Mouse (Mus musculus) forebrain, embryonic 13.5 days (tissue): ENCODE measurements at regions not wholly inside any gene's neighbourhood (a gene's known extent, or its start where the extent isn't known, plus 50 kb on each side); places are given as distances from the start of the nearest gene placed in this dataset.

Experiments used
- ATAC-seq: fragments of 200-750 bp; cut with Nextera tagmentation; 2 replicates; pipeline ENCODE4 v1.8.0; 2017
- H3K27ac ChIP-seq: fragments of 300-500 bp; sonication (generic); 2 replicates; pipeline ENCODE4 v1.5.1; 2015; ENCODE audit warnings: inconsistent platforms, mild to moderate bottlenecking, moderate library complexity
- H3K27me3 ChIP-seq: fragments of 300-500 bp; sonication (generic); 2 replicates; pipeline ENCODE4 v1.6.1; 2015; ENCODE audit warnings: mild to moderate bottlenecking, inconsistent platforms
- H3K36me3 ChIP-seq: fragments of 300-500 bp; sonication (generic); 2 replicates; pipeline ENCODE4 v1.6.1; 2015; ENCODE audit warnings: mild to moderate bottlenecking, inconsistent platforms; ENCODE audit not compliant: poor library complexity, severe bottlenecking
- H3K4me1 ChIP-seq: fragments of 300-500 bp; sonication (generic); 2 replicates; pipeline ENCODE4 v1.6.1; 2015; ENCODE audit warnings: inconsistent platforms
- H3K4me2 ChIP-seq: fragments of 300-500 bp; sonication (generic); 2 replicates; pipeline ENCODE4 v1.6.1; 2015; ENCODE audit warnings: inconsistent platforms, mild to moderate bottlenecking, moderate library complexity
- H3K4me3 ChIP-seq: fragments of 300-500 bp; sonication (generic); 2 replicates; pipeline ENCODE4 v1.5.1; 2015; ENCODE audit warnings: mild to moderate bottlenecking, inconsistent platforms
- H3K9ac ChIP-seq: fragments of 300-500 bp; sonication (generic); 2 replicates; pipeline ENCODE4 v1.6.1; 2015; ENCODE audit warnings: mild to moderate bottlenecking, inconsistent platforms
- H3K9me3 ChIP-seq: fragments of 300-500 bp; sonication (generic); replicated peaks from 2 replicates; pipeline ENCODE4 v1.6.1; 2016; ENCODE audit warnings: inconsistent platforms
- WGBS: fragments of 180-500 bp; shearing (Covaris S2); methylation state at CpG from one replicate; pipeline ENCODE4 v1.1.7; 2015; 5-methylcytosine and 5-hydroxymethylcytosine counted together

DNA sequence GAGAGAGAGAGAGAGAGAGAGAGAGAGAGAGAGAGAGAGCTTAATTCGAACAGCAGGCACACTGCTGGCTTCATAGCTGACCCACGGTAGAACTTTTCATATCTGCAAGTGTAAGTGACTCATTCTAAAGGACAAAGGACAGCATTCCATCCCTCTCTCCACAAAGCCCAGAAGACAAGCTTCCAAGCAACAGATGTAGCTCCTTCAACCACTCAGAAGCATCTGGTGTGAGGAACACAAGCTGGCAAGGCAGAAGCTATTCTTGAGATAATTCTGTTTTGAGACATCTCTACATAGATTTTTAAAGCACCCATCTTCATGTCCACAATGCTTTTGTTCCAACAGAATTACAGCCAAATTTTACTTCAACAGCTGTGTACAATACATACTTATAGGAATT is 294.2 kb upstream of the Gria1 start:
- WGBS, result 83% methylated on average over 2 of the region's 2 CpGs
- no peak for ATAC-seq
- Histone ChIP-seq H3K36me3 (no peaks in the 10 kb centered on the region), H3K4me1 (no peaks in the 10 kb centered on the region), H3K27ac (no peak overlapping the region), H3K9me3 (no peaks in the 10 kb centered on the region), H3K9ac (no peak overlapping the region), H3K4me2 (no peak overlapping the region), H3K27me3 (no peaks in the 10 kb centered on the region), H3K4me3 (no peak overlapping the region)

DNA sequence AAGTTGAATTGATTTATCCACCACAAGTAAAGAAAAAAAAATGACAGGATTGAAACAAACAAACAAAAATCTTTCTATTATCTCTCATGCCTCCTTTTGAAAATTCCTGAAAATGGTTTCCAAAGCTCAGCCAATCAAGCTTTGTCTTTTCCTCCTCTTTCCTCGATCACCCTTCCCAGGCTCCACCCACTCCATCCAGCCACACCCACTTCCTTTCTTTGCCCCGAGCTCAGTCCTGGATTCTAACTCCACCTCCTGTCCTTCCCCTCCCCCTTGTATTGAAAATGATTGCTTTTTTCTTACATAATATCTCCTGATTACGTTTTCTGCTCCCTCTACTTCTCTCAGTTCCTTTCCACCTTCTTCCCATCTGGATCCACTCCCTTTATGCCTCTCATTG is 286.0 kb upstream of the Gria1 start:
- no peaks in the 10 kb centered on the region for H3K36me3 ChIP-seq
- H3K9ac ChIP-seq, result no peak overlapping the region
- no peaks in the 10 kb centered on the region for H3K27me3 ChIP-seq
- H3K4me1 ChIP-seq, result no peaks in the 10 kb centered on the region
- no peak overlapping the region for H3K27ac ChIP-seq
- H3K4me2 ChIP-seq, result no peak overlapping the region
- 60% methylated on average over 3 of the region's 3 CpGs for WGBS
- H3K9me3 ChIP-seq, result no peaks in the 10 kb centered on the region
- no peak overlapping the region for H3K4me3 ChIP-seq
- no peak for ATAC-seq

DNA sequence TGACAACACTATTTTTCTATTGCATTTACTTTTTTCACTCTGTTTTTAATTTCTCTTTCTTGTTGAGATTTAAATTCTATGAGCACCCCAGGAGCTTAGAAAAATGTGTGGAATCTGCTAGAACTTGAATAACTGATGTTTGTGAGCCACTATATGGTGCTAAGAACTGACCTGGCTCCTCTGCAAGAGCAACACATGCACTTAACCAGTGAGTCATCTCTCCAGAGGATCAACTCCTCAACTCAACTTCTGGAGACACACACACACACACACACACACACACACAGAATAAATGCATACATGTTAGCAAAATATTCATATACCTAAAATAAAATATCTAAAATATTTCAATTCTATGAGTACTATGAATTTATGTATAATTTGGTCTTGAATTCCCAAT is 285.0 kb upstream of the Gria1 start:
- no peaks in the 10 kb centered on the region for H3K4me1 ChIP-seq
- H3K27ac ChIP-seq, result no peak overlapping the region
- no peak overlapping the region for H3K9ac ChIP-seq
- H3K36me3 ChIP-seq, result no peaks in the 10 kb centered on the region
- ATAC-seq, result no peak
- no peak overlapping the region for H3K4me2 ChIP-seq
- H3K9me3 ChIP-seq, result no peaks in the 10 kb centered on the region
- no peaks in the 10 kb centered on the region for H3K27me3 ChIP-seq
- no peak overlapping the region for H3K4me3 ChIP-seq

DNA sequence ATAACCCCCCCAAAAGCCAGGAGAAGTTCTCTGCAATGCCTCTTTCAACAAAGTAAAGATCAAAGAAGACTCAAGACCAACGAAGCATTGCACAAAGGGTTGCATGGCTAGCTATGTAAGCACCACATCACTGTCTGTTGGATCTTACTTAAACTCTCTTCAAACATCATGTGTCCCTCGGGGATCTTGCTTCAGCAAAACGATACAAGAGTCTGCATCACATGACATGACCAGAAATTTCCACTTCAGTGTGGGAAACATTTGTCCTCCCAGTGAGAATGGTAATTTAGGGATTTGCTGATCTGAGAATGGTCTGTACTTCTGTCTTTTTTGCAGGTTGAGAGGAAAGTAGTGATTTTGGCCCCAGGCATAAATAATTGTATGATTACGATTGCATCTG is 283.6 kb upstream of the Gria1 start:
- H3K4me2 ChIP-seq, result no peak overlapping the region
- H3K4me3 ChIP-seq, result no peak overlapping the region
- H3K27me3 ChIP-seq, result no peaks in the 10 kb centered on the region
- H3K4me1 ChIP-seq, result no peaks in the 10 kb centered on the region
- no peaks in the 10 kb centered on the region for H3K36me3 ChIP-seq
- no peaks in the 10 kb centered on the region for H3K9me3 ChIP-seq
- no peak for ATAC-seq
- no peak overlapping the region for H3K27ac ChIP-seq
- 78% methylated on average over 4 of the region's 4 CpGs for WGBS
- no peak overlapping the region for H3K9ac ChIP-seq

DNA sequence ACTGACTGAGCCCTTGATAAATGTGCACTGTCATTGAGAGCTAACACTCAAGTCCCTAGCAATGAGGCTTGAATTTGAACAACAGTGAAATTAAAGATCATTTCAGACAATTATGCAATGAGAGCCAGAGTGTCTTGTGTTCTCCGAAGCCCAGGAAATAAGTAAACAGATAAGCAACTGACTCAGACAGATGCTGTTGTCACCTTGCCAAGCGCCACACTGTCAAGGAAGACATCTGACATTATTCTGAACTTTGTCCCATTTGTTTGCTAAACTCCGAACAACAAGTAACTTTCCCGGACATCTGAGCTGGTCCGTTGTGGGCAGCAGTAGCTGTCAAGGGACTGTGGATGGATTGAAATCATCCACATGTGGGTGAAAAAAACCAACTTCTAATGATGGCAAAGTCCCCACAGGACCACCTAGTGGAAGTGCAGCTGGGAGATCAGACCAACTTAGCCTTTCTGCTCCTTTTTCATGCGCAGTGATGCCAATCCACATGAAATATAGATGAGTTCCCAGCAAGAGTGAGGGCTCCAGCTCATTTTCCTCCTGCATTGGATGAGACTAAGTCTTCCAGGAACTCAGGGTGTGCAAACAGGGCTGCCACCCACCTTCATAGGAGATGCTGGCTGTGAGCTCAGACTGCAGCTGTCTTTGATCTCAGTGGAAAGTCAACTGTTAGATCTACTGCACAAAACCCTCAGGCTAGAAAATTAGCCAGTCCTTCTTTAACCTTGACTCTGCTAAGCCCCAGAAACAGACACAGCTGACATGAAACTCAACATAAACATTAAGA is 282.8 kb upstream of the Gria1 start:
- ATAC-seq, result no peak
- no peaks in the 10 kb centered on the region for H3K9me3 ChIP-seq
- WGBS, result 86% methylated on average over 6 of the region's 6 CpGs
- H3K27ac ChIP-seq, result no peak overlapping the region
- H3K9ac ChIP-seq, result no peak overlapping the region
- no peaks in the 10 kb centered on the region for H3K36me3 ChIP-seq
- no peaks in the 10 kb centered on the region for H3K27me3 ChIP-seq
- H3K4me2 ChIP-seq, result no peak overlapping the region
- H3K4me1 ChIP-seq, result no peaks in the 10 kb centered on the region
- no peak overlapping the region for H3K4me3 ChIP-seq

DNA sequence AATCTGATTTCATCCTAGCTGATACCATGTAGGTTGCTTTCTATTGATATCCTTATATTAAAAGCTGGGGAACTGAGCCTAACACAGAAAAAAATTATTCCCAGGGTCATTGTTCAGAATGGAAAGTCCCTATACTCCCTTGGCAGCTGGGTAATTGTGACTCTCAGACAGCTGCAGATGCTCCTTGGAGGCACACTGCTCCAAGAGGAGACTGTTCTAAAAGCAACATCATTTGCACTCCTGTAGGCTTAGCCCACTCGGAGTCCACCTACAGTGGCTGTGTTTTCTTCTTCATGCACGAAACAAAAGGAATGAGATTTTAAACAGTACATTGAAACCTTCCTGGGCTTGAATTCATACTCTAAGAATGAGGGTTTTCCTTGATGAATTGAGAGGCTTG is 269.3 kb upstream of the Gria1 start:
- ATAC-seq, result peak; percentile 69; the same call in 1 of the 2 replicates
- Histone ChIP-seq H3K4me3 (no peak overlapping the region), H3K27ac (0 out of 2 replicates have a peak overlapping the region, but pooled peaks have one; percentile 35), H3K9me3 (no peaks in the 10 kb centered on the region), H3K9ac (no peak overlapping the region), H3K4me2 (no peak overlapping the region), H3K36me3 (no peaks in the 10 kb centered on the region), H3K27me3 (no peaks in the 10 kb centered on the region), H3K4me1 (peaks cover 5% of the 10 kb centered on the region; the same call in 1 of the 2 replicates)
- WGBS, result 5% methylated on average over 2 of the region's 2 CpGs

DNA sequence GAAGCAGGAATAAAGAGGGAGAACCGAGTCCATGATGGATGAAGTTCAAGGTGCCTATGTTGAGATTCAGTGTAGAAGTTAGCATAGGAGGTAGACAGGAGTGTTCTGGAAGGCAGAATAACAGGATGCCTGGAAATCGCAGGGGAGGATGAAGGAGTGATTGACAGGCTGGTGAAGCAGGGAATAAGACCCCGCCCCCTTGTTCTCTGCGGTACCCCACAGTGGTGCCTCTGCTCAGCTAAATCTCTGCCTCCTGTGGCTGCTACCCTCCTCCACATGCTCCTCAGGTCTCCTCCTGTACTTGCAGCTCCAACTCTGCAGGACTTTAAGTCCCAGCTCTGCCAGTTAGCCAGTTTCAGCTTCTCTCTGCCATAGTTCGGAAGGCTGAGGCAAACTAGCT is 261.2 kb upstream of the Gria1 start:
- Histone ChIP-seq H3K9me3 (no peaks in the 10 kb centered on the region), H3K4me2 (no peak overlapping the region), H3K4me3 (no peak overlapping the region), H3K36me3 (no peaks in the 10 kb centered on the region), H3K9ac (no peak overlapping the region), H3K27me3 (no peaks in the 10 kb centered on the region), H3K4me1 (peaks cover 22% of the 10 kb centered on the region), H3K27ac (no peak overlapping the region)
- WGBS, result 22% methylated on average over 5 of the region's 5 CpGs
- ATAC-seq, result peak; percentile 75

DNA sequence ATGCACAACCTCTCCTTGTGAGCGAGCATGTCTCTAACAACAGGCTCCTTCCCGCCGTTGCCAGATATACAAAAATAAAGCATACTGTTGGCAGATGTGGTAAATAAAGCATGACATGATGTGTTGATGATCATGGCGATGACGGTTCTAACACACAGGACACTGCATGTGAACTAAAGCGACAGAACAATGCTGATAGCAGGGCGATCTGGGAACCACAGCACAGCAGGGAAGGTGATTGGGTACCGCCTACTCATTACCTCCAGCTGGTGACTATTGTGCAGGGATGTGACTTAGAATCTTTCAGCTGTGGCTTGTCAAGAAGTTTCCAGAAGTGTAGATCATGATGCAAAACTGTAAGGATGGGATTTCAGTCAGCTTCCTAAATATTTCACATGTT is 260.5 kb upstream of the Gria1 start:
- 33% methylated on average over 8 of the region's 8 CpGs for WGBS
- Histone ChIP-seq H3K36me3 (no peaks in the 10 kb centered on the region), H3K27ac (no peak overlapping the region), H3K9me3 (no peaks in the 10 kb centered on the region), H3K27me3 (no peaks in the 10 kb centered on the region), H3K4me3 (no peak overlapping the region), H3K4me2 (no peak overlapping the region), H3K9ac (no peak overlapping the region), H3K4me1 (peaks cover 22% of the 10 kb centered on the region)
- no peak for ATAC-seq

DNA sequence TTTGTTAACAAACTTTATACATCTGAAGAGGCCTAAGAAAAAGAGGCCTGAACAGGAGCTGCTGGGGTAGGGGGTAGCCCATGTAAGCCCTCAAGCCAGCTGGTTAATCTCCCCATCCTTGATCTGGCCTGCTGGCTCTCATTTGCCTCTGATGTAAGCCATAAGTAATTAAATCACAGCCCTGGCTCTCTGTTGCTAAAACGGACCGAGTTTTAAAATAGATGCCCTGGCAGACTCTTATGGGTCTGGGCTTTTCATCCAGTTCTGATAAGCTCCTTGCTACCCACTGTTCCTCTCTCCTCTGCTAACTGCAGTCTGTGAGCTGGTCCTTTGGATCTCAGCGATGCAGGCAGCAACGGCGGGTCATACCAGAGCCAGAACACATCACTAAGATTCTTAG is 259.3 kb upstream of the Gria1 start:
- no peak overlapping the region for H3K9ac ChIP-seq
- no peaks in the 10 kb centered on the region for H3K36me3 ChIP-seq
- 39% methylated on average over 5 of the region's 5 CpGs for WGBS
- no peaks in the 10 kb centered on the region for H3K27me3 ChIP-seq
- no peak overlapping the region for H3K4me2 ChIP-seq
- no peak overlapping the region for H3K4me3 ChIP-seq
- no peaks in the 10 kb centered on the region for H3K9me3 ChIP-seq
- no peak overlapping the region for H3K27ac ChIP-seq
- H3K4me1 ChIP-seq, result peaks cover 22% of the 10 kb centered on the region
- no peak for ATAC-seq

DNA sequence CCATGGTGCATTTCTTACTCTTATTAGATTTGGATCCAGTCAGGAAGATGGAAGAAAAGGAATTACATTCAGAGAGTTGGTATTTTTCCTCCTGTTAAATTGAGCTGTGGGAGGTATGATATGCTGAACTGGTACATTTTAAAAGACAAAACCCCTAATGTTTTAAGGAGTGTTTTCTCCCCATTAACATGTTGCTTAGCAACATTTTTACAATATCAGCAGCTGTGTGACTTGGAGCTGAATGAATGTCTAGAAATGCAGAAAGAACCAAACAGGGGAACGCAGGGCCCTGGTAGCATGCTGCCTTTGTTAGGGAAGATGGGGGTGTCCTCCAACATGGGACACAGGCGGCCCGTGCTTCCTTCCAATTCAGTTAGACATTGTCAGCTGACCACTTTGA is 257.5 kb upstream of the Gria1 start:
- Histone ChIP-seq H3K4me2 (no peak overlapping the region), H3K27ac (peak overlapping the region; percentile 19; the same call in 1 of the 2 replicates), H3K4me3 (no peak overlapping the region), H3K9me3 (no peaks in the 10 kb centered on the region), H3K36me3 (no peaks in the 10 kb centered on the region), H3K4me1 (peaks cover 22% of the 10 kb centered on the region), H3K27me3 (no peaks in the 10 kb centered on the region), H3K9ac (no peak overlapping the region)
- WGBS, result 37% methylated on average over 3 of the region's 3 CpGs
- peak; percentile 69 for ATAC-seq

DNA sequence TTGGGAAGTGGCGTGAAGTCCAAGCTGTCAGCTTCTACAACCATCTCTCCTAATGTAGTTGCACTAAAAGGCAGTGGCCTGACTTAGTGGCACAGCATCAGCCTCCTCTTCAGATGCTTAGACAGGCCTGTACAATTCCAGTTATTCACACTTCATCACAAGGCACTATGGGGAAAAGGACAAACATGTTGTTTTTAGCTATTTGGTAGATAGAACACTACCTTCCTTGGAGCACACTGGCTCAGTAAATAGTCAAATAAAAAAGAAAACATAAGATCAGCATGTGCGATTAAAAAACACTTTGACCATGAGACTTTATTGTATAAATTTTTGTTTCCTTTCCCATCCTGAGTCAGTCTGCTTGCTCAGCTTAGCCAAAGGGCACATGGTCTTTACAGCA is 250.7 kb upstream of the Gria1 start:
- H3K36me3 ChIP-seq, result no peaks in the 10 kb centered on the region
- H3K9ac ChIP-seq, result no peak overlapping the region
- no peak overlapping the region for H3K4me3 ChIP-seq
- no peak overlapping the region for H3K27ac ChIP-seq
- H3K27me3 ChIP-seq, result no peaks in the 10 kb centered on the region
- H3K9me3 ChIP-seq, result no peaks in the 10 kb centered on the region
- no peak for ATAC-seq
- H3K4me1 ChIP-seq, result no peaks in the 10 kb centered on the region
- H3K4me2 ChIP-seq, result no peak overlapping the region
- 91% methylated on average over 2 of the region's 2 CpGs for WGBS

DNA sequence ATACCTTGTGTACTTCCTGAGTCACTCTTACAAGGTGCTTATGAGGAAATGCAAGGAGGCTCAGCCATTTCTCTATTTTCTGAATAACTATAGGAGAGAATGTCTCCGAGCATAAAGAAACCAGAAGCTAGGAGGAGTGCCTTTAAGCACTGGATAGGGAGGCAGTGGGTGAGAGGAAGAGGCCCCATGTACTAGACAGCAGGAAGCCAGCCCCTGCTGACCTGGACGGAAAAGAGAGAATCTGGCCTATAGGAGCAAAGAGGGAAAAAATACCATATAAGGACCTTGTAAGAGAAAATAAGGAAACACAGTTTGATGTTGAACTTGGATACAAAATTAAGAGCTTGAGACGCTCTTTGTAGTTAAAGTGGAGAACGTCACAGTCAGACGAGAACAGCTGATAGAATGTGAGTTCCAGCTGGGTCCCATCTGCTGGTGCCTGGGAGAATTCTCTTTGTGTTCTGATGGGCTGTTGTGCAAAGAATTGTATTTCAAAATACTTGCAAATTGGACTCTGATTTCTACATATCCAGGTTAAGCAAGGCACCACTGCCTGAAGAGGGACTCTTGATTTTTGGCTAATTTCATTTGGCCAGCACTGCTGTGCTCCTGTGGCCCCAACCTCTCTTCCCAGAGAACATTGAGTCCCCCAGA is 248.6 kb upstream of the Gria1 start:
- Histone ChIP-seq H3K9me3 (no peaks in the 10 kb centered on the region), H3K4me1 (no peaks in the 10 kb centered on the region), H3K9ac (no peak overlapping the region), H3K27ac (no peak overlapping the region), H3K36me3 (no peaks in the 10 kb centered on the region), H3K27me3 (no peaks in the 10 kb centered on the region), H3K4me2 (no peak overlapping the region), H3K4me3 (no peak overlapping the region)
- ATAC-seq, result no peak
- 58% methylated on average over 5 of the region's 5 CpGs for WGBS

DNA sequence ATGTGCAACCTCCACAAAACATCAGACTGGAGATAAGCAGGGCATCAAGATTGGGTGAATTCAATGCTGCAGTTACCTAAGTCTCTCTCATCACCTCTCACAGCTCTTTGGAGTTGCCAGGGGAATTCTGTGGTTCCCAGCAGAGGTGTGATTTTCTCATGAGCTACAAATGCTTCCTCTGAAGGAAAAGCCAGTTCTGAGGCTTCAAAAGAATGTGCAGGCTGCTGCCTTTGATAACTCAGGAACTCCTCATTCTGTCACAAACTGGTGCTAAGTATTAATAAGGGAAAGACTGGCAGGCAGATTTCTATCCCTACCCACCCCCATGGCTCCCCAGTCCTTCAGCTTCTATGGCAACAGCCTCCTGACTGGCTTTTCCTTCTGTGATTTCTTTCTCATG is 243.8 kb upstream of the Gria1 start:
- H3K27me3 ChIP-seq, result no peaks in the 10 kb centered on the region
- no peaks in the 10 kb centered on the region for H3K36me3 ChIP-seq
- ATAC-seq, result no peak
- H3K9me3 ChIP-seq, result no peaks in the 10 kb centered on the region
- no peak overlapping the region for H3K9ac ChIP-seq
- H3K27ac ChIP-seq, result no peak overlapping the region
- H3K4me2 ChIP-seq, result no peak overlapping the region
- no peaks in the 10 kb centered on the region for H3K4me1 ChIP-seq
- no peak overlapping the region for H3K4me3 ChIP-seq
